In genomic region chr15:102967511-102968397, GRCm38 (mm10) we compare ENCODE assay signal across 19 mouse cellular contexts. TPM values are rescaled to one million over a fixed set of nuclear protein-coding genes. Genes with fewer than 3 reads are reported as not detected.
DNase-seq lines count a peak whose midpoint lies in the region; ATAC-seq and TF ChIP-seq lines count a peak whose summit lies in the region.
"Had no signal": no experiment of that assay in that cellular context is flagged by ENCODE, and none has a peak within 500 bp of the region (broad histone marks: within the 10 kb centered on the region; RNA-seq: fewer than 3 reads in every experiment).

No protein-coding gene starts in this region.

- TF ChIP-seq CTCF in embryonic fibroblast, embryonic 13.5 days (IDR thresholded peaks at IDR 0.05; ENCODE audit: borderline replicate concordance, insufficient read depth, low read length): no peak

- WGBS in limb, embryonic 10.5 days: 1% methylated on average over 34 of the region's 34 CpGs
- 2% methylated on average over 34 of the region's 34 CpGs for WGBS in forebrain, embryonic 11.5 days

- no peak overlapping the region for H3K27ac ChIP-seq in embryonic fibroblast, embryonic 13.5 days (ENCODE audit: insufficient read depth, low read length)
- H3K27ac ChIP-seq in limb, embryonic 10.5 days: peak overlapping the region; percentile 93
- no peak overlapping the region for H3K27ac ChIP-seq in forebrain, embryonic 11.5 days (ENCODE audit: low read depth, low read length)
- H3K27ac ChIP-seq: hindbrain, embryonic 15.5 days; liver, embryonic 13.5 days had no signal

- H3K36me3 ChIP-seq in megakaryocyte, embryonic 14.5 days (replicated peaks; ENCODE audit: low read length): no peaks in the 10 kb centered on the region
- H3K36me3 ChIP-seq in limb, embryonic 10.5 days: no peaks in the 10 kb centered on the region
- no peaks in the 10 kb centered on the region for H3K36me3 ChIP-seq in forebrain, embryonic 11.5 days (ENCODE audit: control insufficient read depth, insufficient read depth, low read length)
- H3K36me3 ChIP-seq: hindbrain, embryonic 15.5 days; liver, embryonic 13.5 days had no signal

- peak overlapping the region; percentile 42 for H3K4me3 ChIP-seq in megakaryocyte, embryonic 14.5 days (replicated peaks)
- peak overlapping the region; percentile 35 for H3K4me3 ChIP-seq in embryonic fibroblast, embryonic 13.5 days (ENCODE audit: insufficient read depth, low read length)
- H3K4me3 ChIP-seq in limb, embryonic 10.5 days: peak overlapping the region; percentile 58
- H3K4me3 ChIP-seq in forebrain, embryonic 11.5 days (ENCODE audit: low read depth, low read length): no peak overlapping the region
- H3K4me3 ChIP-seq: hindbrain, embryonic 15.5 days; liver, embryonic 13.5 days had no signal

- H3K9ac ChIP-seq in forebrain, embryonic 11.5 days (ENCODE audit: low read length): no peak overlapping the region
- H3K9ac ChIP-seq: hindbrain, embryonic 15.5 days; liver, embryonic 13.5 days had no signal

- DNase-seq in limb, embryonic 10.5 days (ENCODE audit: low spot score): no peak
- peak; percentile 19 for DNase-seq in yolk sac, embryonic 10.5 days (ENCODE audit: low spot score)
- no peak for DNase-seq in Muller cell, postnatal 12 days (ENCODE audit: inconsistent ontology term)
- DNase-seq in forebrain, embryonic 11.5 days (ENCODE audit: low spot score): no peak
- DNase-seq: heart, adult 11 months; liver, embryonic 13.5 days; lung, postnatal 36 days; right cerebral cortex, postnatal 4 days; thymus, postnatal 4 days had no signal

- peaks cover 97% of the 10 kb centered on the region for H3K27me3 ChIP-seq in megakaryocyte, embryonic 14.5 days (replicated peaks)
- H3K27me3 ChIP-seq in limb, embryonic 10.5 days (ENCODE audit: low read depth, poor library complexity, severe bottlenecking): peaks cover 100% of the 10 kb centered on the region
- H3K27me3 ChIP-seq in forebrain, embryonic 11.5 days (ENCODE audit: control insufficient read depth, insufficient read depth, low read length): peaks cover 98% of the 10 kb centered on the region

- TF ChIP-seq POLR2A in embryonic fibroblast, embryonic 13.5 days (IDR thresholded peaks at IDR 0.05; ENCODE audit: low read depth, low read length): no peak

- ATAC-seq in megakaryocyte, adult 5-6 weeks (ENCODE audit: poor library complexity, severe bottlenecking): no peak
- ATAC-seq in forebrain, embryonic 11.5 days (replicated peaks; ENCODE audit: low FRiP score): no peak
- ATAC-seq: midbrain, embryonic 16.5 days had no signal

- peaks cover 48% of the 10 kb centered on the region for H3K4me1 ChIP-seq in megakaryocyte, embryonic 14.5 days
- no peaks in the 10 kb centered on the region for H3K4me1 ChIP-seq in embryonic fibroblast, embryonic 13.5 days (ENCODE audit: control insufficient read depth, insufficient read depth, low read length)
- H3K4me1 ChIP-seq in limb, embryonic 10.5 days: peaks cover 43% of the 10 kb centered on the region
- no peaks in the 10 kb centered on the region for H3K4me1 ChIP-seq in forebrain, embryonic 11.5 days (replicated peaks; ENCODE audit: control insufficient read depth, insufficient read depth, low read length)
- H3K4me1 ChIP-seq: hindbrain, embryonic 15.5 days had no signal

- H3K9me3 ChIP-seq in megakaryocyte, embryonic 14.5 days: no peaks in the 10 kb centered on the region; the same call in 1 of the 2 replicates
- no peaks in the 10 kb centered on the region for H3K9me3 ChIP-seq in limb, embryonic 10.5 days (replicated peaks)
- no peaks in the 10 kb centered on the region for H3K9me3 ChIP-seq in forebrain, embryonic 11.5 days (ENCODE audit: control insufficient read depth, low read length)
- H3K9me3 ChIP-seq: hindbrain, embryonic 15.5 days; liver, embryonic 13.5 days had no signal

- no peak overlapping the region for H3K4me2 ChIP-seq in forebrain, embryonic 11.5 days (ENCODE audit: low read depth, low read length, severe bottlenecking)
- H3K4me2 ChIP-seq: hindbrain, embryonic 15.5 days; liver, embryonic 13.5 days had no signal

RNA-seq across cellular contexts. Expression of gene Hoxc5, which starts 0.5 kb away (rescaled TPM):
- not detected in 2 replicates for polyA plus RNA-seq in megakaryocyte, embryonic 14.5 days (2012; ENCODE audit: insufficient read depth, low replicate concordance)
- not detected in 2 replicates for total RNA-seq in megakaryocyte, adult 5-6 weeks (2015)
- not detected in 2 replicates for total RNA-seq in megakaryocyte, adult 5-6 weeks (2017)
- polyA plus RNA-seq in embryonic fibroblast, embryonic 13.5 days (2011; ENCODE audit: insufficient read length, low read depth, missing spikeins): 7.6 and 11.0 TPM in 2 replicates
- 10.6 and 12.7 TPM in 2 replicates for polyA plus RNA-seq in limb, embryonic 10.5 days (2016; fragmentation: Nextera tagmentation; extraction: Ambion mirVana)
- not detected in 2 replicates for polyA plus RNA-seq in forebrain, embryonic 11.5 days (2014; fragmentation: Nextera tagmentation; extraction: Ambion mirVana)
- total RNA-seq: layer of hippocampus, postnatal 25 days had no signal
- polyA plus RNA-seq: cortical plate, adult 2 months; midbrain, embryonic 16.5 days had no signal

RNA-seq across cellular contexts. Expression of gene Hoxc10, which starts 1.2 kb away (rescaled TPM):
- polyA plus RNA-seq in megakaryocyte, embryonic 14.5 days (2012; ENCODE audit: insufficient read depth, low replicate concordance): 0.08 TPM in 1 of 2 replicates, not detected in the other
- not detected in 2 replicates for total RNA-seq in megakaryocyte, adult 5-6 weeks (2015)
- not detected in 2 replicates for total RNA-seq in megakaryocyte, adult 5-6 weeks (2017)
- 7.3 and 16.6 TPM in 2 replicates for polyA plus RNA-seq in embryonic fibroblast, embryonic 13.5 days (2011; ENCODE audit: insufficient read length, low read depth, missing spikeins)
- polyA plus RNA-seq in limb, embryonic 10.5 days (2016; fragmentation: Nextera tagmentation; extraction: Ambion mirVana): 21.4 and 51.4 TPM in 2 replicates
- polyA plus RNA-seq in forebrain, embryonic 11.5 days (2014; fragmentation: Nextera tagmentation; extraction: Ambion mirVana): not detected in 2 replicates
- total RNA-seq: CH12.LX; layer of hippocampus, postnatal 25 days had no signal
- polyA plus RNA-seq: cortical plate, adult 2 months; heart, embryonic 16.5 days; hindbrain, embryonic 15.5 days; liver, embryonic 13.5 days; midbrain, embryonic 16.5 days; stomach, embryonic 14.5 days had no signal

RNA-seq across cellular contexts. Expression of gene Hoxc9, which starts 8.5 kb away (rescaled TPM):
- polyA plus RNA-seq in megakaryocyte, embryonic 14.5 days (2012; ENCODE audit: insufficient read depth, low replicate concordance): not detected in 2 replicates
- not detected in 2 replicates for total RNA-seq in megakaryocyte, adult 5-6 weeks (2015)
- total RNA-seq in megakaryocyte, adult 5-6 weeks (2017): not detected in 2 replicates
- polyA plus RNA-seq in embryonic fibroblast, embryonic 13.5 days (2011; ENCODE audit: insufficient read length, low read depth, missing spikeins): 4.9 and 6.2 TPM in 2 replicates
- 4.4 and 6.9 TPM in 2 replicates for polyA plus RNA-seq in limb, embryonic 10.5 days (2016; fragmentation: Nextera tagmentation; extraction: Ambion mirVana)
- not detected in 2 replicates for polyA plus RNA-seq in forebrain, embryonic 11.5 days (2014; fragmentation: Nextera tagmentation; extraction: Ambion mirVana)
- total RNA-seq: layer of hippocampus, postnatal 25 days had no signal
- polyA plus RNA-seq: cortical plate, adult 2 months; heart, embryonic 16.5 days; liver, embryonic 13.5 days; midbrain, embryonic 16.5 days; stomach, embryonic 14.5 days had no signal

RNA-seq across cellular contexts. Expression of gene Hoxc11, which starts 13.5 kb away (rescaled TPM):
- polyA plus RNA-seq in megakaryocyte, embryonic 14.5 days (2012; ENCODE audit: insufficient read depth, low replicate concordance): not detected in 2 replicates
- not detected in 2 replicates for total RNA-seq in megakaryocyte, adult 5-6 weeks (2015)
- total RNA-seq in megakaryocyte, adult 5-6 weeks (2017): not detected in 2 replicates
- 0.40 and 1.2 TPM in 2 replicates for polyA plus RNA-seq in embryonic fibroblast, embryonic 13.5 days (2011; ENCODE audit: insufficient read length, low read depth, missing spikeins)
- polyA plus RNA-seq in limb, embryonic 10.5 days (2016; fragmentation: Nextera tagmentation; extraction: Ambion mirVana): 2.4 and 4.7 TPM in 2 replicates
- polyA plus RNA-seq in forebrain, embryonic 11.5 days (2014; fragmentation: Nextera tagmentation; extraction: Ambion mirVana): not detected in 2 replicates
- total RNA-seq: CH12.LX; layer of hippocampus, postnatal 25 days had no signal
- polyA plus RNA-seq: cortical plate, adult 2 months; heart, embryonic 16.5 days; hindbrain, embryonic 15.5 days; liver, embryonic 13.5 days; midbrain, embryonic 16.5 days; stomach, embryonic 14.5 days had no signal

RNA-seq across cellular contexts. Expression of gene Hoxc8, which starts 22.7 kb away (rescaled TPM):
- 0.04 TPM in 1 of 2 replicates, not detected in the other for polyA plus RNA-seq in megakaryocyte, embryonic 14.5 days (2012; ENCODE audit: insufficient read depth, low replicate concordance)
- not detected in 2 replicates for total RNA-seq in megakaryocyte, adult 5-6 weeks (2015)
- total RNA-seq in megakaryocyte, adult 5-6 weeks (2017): not detected in 2 replicates
- polyA plus RNA-seq in embryonic fibroblast, embryonic 13.5 days (2011; ENCODE audit: insufficient read length, low read depth, missing spikeins): 28.5 and 45.5 TPM in 2 replicates
- polyA plus RNA-seq in limb, embryonic 10.5 days (2016; fragmentation: Nextera tagmentation; extraction: Ambion mirVana): 5.1 and 6.0 TPM in 2 replicates
- not detected in 2 replicates for polyA plus RNA-seq in forebrain, embryonic 11.5 days (2014; fragmentation: Nextera tagmentation; extraction: Ambion mirVana)
- total RNA-seq: CH12.LX; layer of hippocampus, postnatal 25 days had no signal
- polyA plus RNA-seq: cortical plate, adult 2 months; heart, embryonic 16.5 days; midbrain, embryonic 16.5 days had no signal
